Mouse (Mus musculus): ENCODE measurements around the gene Gm6525. TPM values are rescaled to one million over a fixed set of nuclear protein-coding genes. Genes with fewer than 3 reads are reported as not detected.

The Gm6525 gene
- polyA plus RNA-seq, 1 experiment from 2014 or later = 0.28 TPM

Other genes with a start within 250 kb of the Gm6525 start
- gene Tmem131l, start 133.9 kb upstream of the Gm6525 start, polyA plus RNA-seq (2015; fragmentation: Nextera tagmentation; extraction: Ambion mirVana) = 28.0 and 29.7 TPM in 2 replicates
- 4.7 and 6.8 TPM in 2 replicates for gene Mnd1, start 18.3 kb upstream of the Gm6525 start, polyA plus RNA-seq (2015; fragmentation: Nextera tagmentation; extraction: Ambion mirVana)
- gene Trim2, start 132.8 kb downstream of the Gm6525 start, polyA plus RNA-seq (2015; fragmentation: Nextera tagmentation; extraction: Ambion mirVana) = 4.8 and 5.6 TPM in 2 replicates